Mouse (Mus musculus): ENCODE measurements around the gene Kdm4c.

DNA sequence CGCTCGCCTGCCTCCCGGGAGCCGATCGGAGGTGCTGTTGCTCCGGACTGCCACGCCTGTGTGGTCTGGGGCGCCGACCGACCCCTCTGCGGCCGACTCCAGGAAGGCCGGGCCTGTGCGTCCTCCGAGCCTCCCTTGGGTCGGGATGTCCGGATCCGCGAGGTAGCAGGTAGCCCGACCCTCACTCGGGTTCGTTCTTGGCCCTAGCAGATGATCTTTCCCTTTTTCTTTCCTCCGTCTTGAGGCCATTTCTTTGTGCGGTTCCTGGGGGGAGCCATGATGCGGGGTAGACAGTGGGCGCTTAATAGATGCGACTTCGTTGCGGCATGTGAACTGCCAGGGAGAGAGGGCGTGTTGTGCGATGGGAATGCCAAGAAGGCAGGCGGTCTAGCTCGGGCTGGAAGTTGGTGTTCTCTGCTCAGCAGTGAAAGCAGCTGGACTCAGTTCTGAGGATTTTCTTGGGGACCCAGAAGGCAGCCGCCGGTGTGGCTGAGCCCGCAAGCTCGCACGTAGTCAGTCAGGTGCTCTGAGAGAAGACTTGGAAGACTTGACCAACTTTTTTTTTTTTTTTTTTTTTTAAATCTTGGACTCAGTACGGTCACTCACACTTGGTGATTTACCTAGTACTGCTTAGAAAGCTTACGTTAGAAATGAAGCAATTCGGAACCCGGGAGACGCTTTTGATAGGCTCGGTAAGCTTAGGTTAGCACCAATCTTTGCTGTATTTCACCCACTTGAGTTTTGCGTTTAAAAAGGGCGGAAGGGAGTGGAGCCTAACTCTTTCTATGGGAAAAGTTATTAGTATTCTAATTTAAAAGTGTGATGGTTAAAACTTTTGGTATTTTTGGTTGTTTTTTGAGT is 10.2 kb downstream of the Kdm4c start:
- TF ChIP-seq GATA1 (IDR thresholded peaks at IDR 0.05; ENCODE audit: borderline replicate concordance, low read length), result no peak
- no peak for TF ChIP-seq FLI1 (IDR thresholded peaks at IDR 0.05; ENCODE audit: low read length)
